Mouse (Mus musculus): ENCODE results near the gene Hyal3. TPM values are rescaled to one million over a fixed set of nuclear protein-coding genes. Genes with fewer than 3 reads are reported as not detected.
"Not testable (repeated sequence)": the region's sequence is repeated elsewhere in the genome, so short reads cannot be mapped to it uniquely, and the experiment has no call there.

Gene Hyal3
- polyA plus RNA-seq, 1 experiment from 2014 or later = 0.96 TPM

GRCm38 (mm10) chr9:107554319-107554825 lies 26.2 kb upstream of the Hyal3 start:
- peak overlapping the region; percentile 74 for H3K4me3 ChIP-seq (replicated peaks; ENCODE audit: low read length)
- under 1% methylated on average over 53 of the region's 53 CpGs for WGBS
- peak; percentile 99 for DNase-seq (ENCODE audit: low spot score)
- H3K4me2 ChIP-seq (replicated peaks) = peak overlapping the region; percentile 75
- H3K36me3 ChIP-seq (replicated peaks; ENCODE audit: control insufficient read depth, insufficient read depth) = peaks cover 23% of the 10 kb centered on the region
- peak overlapping the region; percentile 87 for H3K27ac ChIP-seq
- no peaks in the 10 kb centered on the region for H3K9me3 ChIP-seq (ENCODE audit: control insufficient read depth, low read length)
- peaks cover 37% of the 10 kb centered on the region for H3K4me1 ChIP-seq (replicated peaks; ENCODE audit: control insufficient read depth, insufficient read depth, low read length)
- H3K9ac ChIP-seq = peak overlapping the region; percentile 80
- ATAC-seq (ENCODE audit: low FRiP score) = peak; percentile 93
- H3K27me3 ChIP-seq (ENCODE audit: control insufficient read depth, insufficient read depth, low read length) = peaks cover 37% of the 10 kb centered on the region

GRCm38 (mm10) chr9:107555031-107555457 lies 25.6 kb upstream of the Hyal3 start:
- Histone ChIP-seq H3K4me2 (replicated peaks) (peak overlapping the region; percentile 75), H3K27ac (peak overlapping the region; percentile 87), H3K9me3 (ENCODE audit: control insufficient read depth, low read length) (no peaks in the 10 kb centered on the region), H3K4me1 (replicated peaks; ENCODE audit: control insufficient read depth, insufficient read depth, low read length) (peaks cover 37% of the 10 kb centered on the region), H3K4me3 (replicated peaks; ENCODE audit: low read length) (peak overlapping the region; percentile 74), H3K9ac (peak overlapping the region; percentile 80), H3K36me3 (replicated peaks; ENCODE audit: control insufficient read depth, insufficient read depth) (peaks cover 30% of the 10 kb centered on the region), H3K27me3 (ENCODE audit: control insufficient read depth, insufficient read depth, low read length) (peaks cover 30% of the 10 kb centered on the region)
- ATAC-seq (ENCODE audit: low FRiP score) (peak; percentile 32), DNase-seq (ENCODE audit: low spot score) (no peak)
- 0% methylated on average over 23 of the region's 23 CpGs for WGBS

- 45% methylated on average over 2 of the region's 2 CpGs for WGBS
- DNase-seq (ENCODE audit: low spot score) = no peak
- Histone ChIP-seq H3K27me3 (ENCODE audit: control insufficient read depth, insufficient read depth, low read length) (peaks cover 24% of the 10 kb centered on the region), H3K4me3 (replicated peaks; ENCODE audit: low read length) (peak overlapping the region; percentile 74), H3K27ac (peak overlapping the region; percentile 87; the same call in 1 of the 2 replicates), H3K4me1 (replicated peaks; ENCODE audit: control insufficient read depth, insufficient read depth, low read length) (peaks cover 37% of the 10 kb centered on the region), H3K4me2 (replicated peaks) (peak overlapping the region; percentile 75), H3K36me3 (replicated peaks; ENCODE audit: control insufficient read depth, insufficient read depth) (peaks cover 36% of the 10 kb centered on the region), H3K9me3 (ENCODE audit: control insufficient read depth, low read length) (no peaks in the 10 kb centered on the region), H3K9ac (peak overlapping the region; percentile 80)
- ATAC-seq (ENCODE audit: low FRiP score) = no peak
Measured at GRCm38 (mm10) chr9:107555701-107556100, 24.9 kb upstream of the Hyal3 start.

- ATAC-seq (ENCODE audit: low FRiP score) = no peak
Measured at GRCm38 (mm10) chr9:107556346-107556745, 24.3 kb upstream of the Hyal3 start.

GRCm38 (mm10) chr9:107563029-107563581 lies 17.5 kb upstream of the Hyal3 start, which contains the start of gene Tusc2:
Gene Tusc2, plus strand, starts transcription at chr9:107563255.
- under 1% methylated on average over 46 of the region's 46 CpGs for WGBS
- peak; percentile 90 for DNase-seq (ENCODE audit: low spot score)
- no peaks in the 10 kb centered on the region for H3K9me3 ChIP-seq (ENCODE audit: control insufficient read depth, low read length)
- H3K9ac ChIP-seq = peak within 1 kb of the TSS; percentile 76
- peak within 1 kb of the TSS; percentile 95 for H3K4me2 ChIP-seq (replicated peaks)
- H3K27me3 ChIP-seq (ENCODE audit: control insufficient read depth, insufficient read depth, low read length) = no peaks in the 10 kb centered on the region
- peak; percentile 94 for ATAC-seq (ENCODE audit: low FRiP score)
- H3K27ac ChIP-seq = peak within 1 kb of the TSS; percentile 55; the same call in 1 of the 2 replicates
- H3K4me3 ChIP-seq (replicated peaks; ENCODE audit: low read length) = peak within 1 kb of the TSS; percentile 75
- H3K4me1 ChIP-seq (replicated peaks; ENCODE audit: control insufficient read depth, insufficient read depth, low read length) = peaks cover 14% of the 10 kb centered on the region
- H3K36me3 ChIP-seq (replicated peaks; ENCODE audit: control insufficient read depth, insufficient read depth) = peaks cover 62% of the 10 kb centered on the region

More at GRCm38 (mm10) chr9:107556346-107556745, 24.3 kb upstream of the Hyal3 start:
- no peak for DNase-seq (ENCODE audit: low spot score)
- 0 out of 2 replicates have a peak overlapping the region, but pooled peaks have one; percentile 74 for H3K4me3 ChIP-seq (replicated peaks; ENCODE audit: low read length)
- no peaks in the 10 kb centered on the region for H3K9me3 ChIP-seq (ENCODE audit: control insufficient read depth, low read length)
- no peak overlapping the region for H3K27ac ChIP-seq
- 91% methylated on average over 3 of the region's 3 CpGs for WGBS
- peak overlapping the region; percentile 75 for H3K4me2 ChIP-seq (replicated peaks)
- peaks cover 33% of the 10 kb centered on the region for H3K4me1 ChIP-seq (replicated peaks; ENCODE audit: control insufficient read depth, insufficient read depth, low read length)
- peaks cover 43% of the 10 kb centered on the region for H3K36me3 ChIP-seq (replicated peaks; ENCODE audit: control insufficient read depth, insufficient read depth)
- no peak overlapping the region for H3K9ac ChIP-seq
- peaks cover 18% of the 10 kb centered on the region for H3K27me3 ChIP-seq (ENCODE audit: control insufficient read depth, insufficient read depth, low read length)

GRCm38 (mm10) chr9:107565556-107565955 lies 15.1 kb upstream of the Hyal3 start:
- H3K4me2 ChIP-seq (replicated peaks); H3K9me3 ChIP-seq (ENCODE audit: control insufficient read depth, low read length); DNase-seq (ENCODE audit: low spot score); ATAC-seq (ENCODE audit: low FRiP score); H3K27me3 ChIP-seq (ENCODE audit: control insufficient read depth, insufficient read depth, low read length); H3K27ac ChIP-seq; H3K9ac ChIP-seq; H3K4me3 ChIP-seq (replicated peaks; ENCODE audit: low read length): not testable (repeated sequence)
- Histone ChIP-seq H3K36me3 (replicated peaks; ENCODE audit: control insufficient read depth, insufficient read depth) (peaks cover 41% of the 10 kb centered on the region), H3K4me1 (replicated peaks; ENCODE audit: control insufficient read depth, insufficient read depth, low read length) (peaks cover 25% of the 10 kb centered on the region)
- 57% methylated on average over 5 of the region's 5 CpGs for WGBS

- DNase-seq (ENCODE audit: low spot score) (peak; percentile 73), ATAC-seq (ENCODE audit: low FRiP score) (no peak)
- H3K27ac ChIP-seq = no peak overlapping the region
- 61% methylated on average over 15 of the region's 15 CpGs for WGBS
- peaks cover 31% of the 10 kb centered on the region for H3K4me1 ChIP-seq (replicated peaks; ENCODE audit: control insufficient read depth, insufficient read depth, low read length)
- peaks cover 41% of the 10 kb centered on the region for H3K36me3 ChIP-seq (replicated peaks; ENCODE audit: control insufficient read depth, insufficient read depth)
- no peaks in the 10 kb centered on the region for H3K27me3 ChIP-seq (ENCODE audit: control insufficient read depth, insufficient read depth, low read length)
- H3K4me3 ChIP-seq (replicated peaks; ENCODE audit: low read length) = no peak overlapping the region
- H3K9ac ChIP-seq = no peak overlapping the region
- no peaks in the 10 kb centered on the region for H3K9me3 ChIP-seq (ENCODE audit: control insufficient read depth, low read length)
- peak overlapping the region; percentile 13 for H3K4me2 ChIP-seq (replicated peaks)
Measured at GRCm38 (mm10) chr9:107566041-107566709, 14.4 kb upstream of the Hyal3 start.

GRCm38 (mm10) chr9:107566855-107567254 lies 13.8 kb upstream of the Hyal3 start:
- Histone ChIP-seq H3K27me3 (ENCODE audit: control insufficient read depth, insufficient read depth, low read length) (no peaks in the 10 kb centered on the region), H3K9me3 (ENCODE audit: control insufficient read depth, low read length) (no peaks in the 10 kb centered on the region), H3K4me2 (replicated peaks) (peak overlapping the region; percentile 83), H3K4me3 (replicated peaks; ENCODE audit: low read length) (no peak overlapping the region), H3K4me1 (replicated peaks; ENCODE audit: control insufficient read depth, insufficient read depth, low read length) (peaks cover 38% of the 10 kb centered on the region), H3K36me3 (replicated peaks; ENCODE audit: control insufficient read depth, insufficient read depth) (peaks cover 41% of the 10 kb centered on the region), H3K27ac (peak overlapping the region; percentile 73; the same call in 1 of the 2 replicates), H3K9ac (no peak overlapping the region)
- DNase-seq (ENCODE audit: low spot score) (no peak), ATAC-seq (ENCODE audit: low FRiP score) (no peak)
- WGBS = 71% methylated on average over 3 of the region's 3 CpGs

- no peaks in the 10 kb centered on the region for H3K9me3 ChIP-seq (ENCODE audit: control insufficient read depth, low read length)
- ATAC-seq (ENCODE audit: low FRiP score) (no peak), DNase-seq (ENCODE audit: low spot score) (no peak)
- no peaks in the 10 kb centered on the region for H3K27me3 ChIP-seq (ENCODE audit: control insufficient read depth, insufficient read depth, low read length)
- peaks cover 38% of the 10 kb centered on the region for H3K4me1 ChIP-seq (replicated peaks; ENCODE audit: control insufficient read depth, insufficient read depth, low read length)
- peak within 1 kb of the TSS; percentile 83 for H3K4me2 ChIP-seq (replicated peaks)
- 4% methylated on average over 18 of the region's 18 CpGs for WGBS
- peak within 1 kb of the TSS; percentile 87 for H3K9ac ChIP-seq
- H3K27ac ChIP-seq = peak within 1 kb of the TSS; percentile 73
- H3K4me3 ChIP-seq (replicated peaks; ENCODE audit: low read length) = peak within 1 kb of the TSS; percentile 82
- peaks cover 45% of the 10 kb centered on the region for H3K36me3 ChIP-seq (replicated peaks; ENCODE audit: control insufficient read depth, insufficient read depth)
Measured at GRCm38 (mm10) chr9:107567702-107568319, 12.8 kb upstream of the Hyal3 start, which contains the start of gene Hyal2. Gene Hyal2, plus strand, starts transcription at chr9:107567945.

Data from hindbrain, embryonic 14.5 days (tissue).